Mouse (Mus musculus) heart, embryonic 15.5 days (tissue): ENCODE measurements around the gene Rfc2. TPM values are rescaled to one million over a fixed set of nuclear protein-coding genes. Genes with fewer than 3 reads are reported as not detected.

ENCODE experiments used
- ATAC-seq: fragments of 200-750 bp; cut with Nextera tagmentation; replicated peaks from 2 replicates; pipeline ENCODE4 v1.8.0; 2017; ENCODE audit warnings: low read depth, moderate TSS enrichment; ENCODE audit not compliant: insufficient number of reproducible peaks, insufficient read depth, low FRiP score
- H3K27ac ChIP-seq: fragments of 300-500 bp; sonication (generic); 2 replicates; pipeline ENCODE4 v1.5.1; 2015; ENCODE audit warnings: mild to moderate bottlenecking, inconsistent platforms
- H3K27me3 ChIP-seq: fragments of 300-500 bp; sonication (generic); 2 replicates; pipeline ENCODE4 v1.6.1; 2015; ENCODE audit warnings: inconsistent platforms
- H3K36me3 ChIP-seq: fragments of 300-500 bp; sonication (generic); 2 replicates; pipeline ENCODE4 v1.6.1; 2015; ENCODE audit warnings: mild to moderate bottlenecking, inconsistent platforms
- H3K4me1 ChIP-seq: fragments of 300-500 bp; sonication (generic); replicated peaks from 2 replicates; pipeline ENCODE4 v1.6.1; 2015; ENCODE audit warnings: inconsistent platforms
- H3K4me2 ChIP-seq: fragments of 300-500 bp; sonication (generic); 2 replicates; pipeline ENCODE4 v1.6.1; 2015; ENCODE audit warnings: inconsistent platforms, mild to moderate bottlenecking, moderate library complexity
- H3K4me3 ChIP-seq: fragments of 300-500 bp; sonication (generic); 2 replicates; pipeline ENCODE4 v1.5.1; 2015; ENCODE audit warnings: mild to moderate bottlenecking, inconsistent platforms
- H3K9ac ChIP-seq: fragments of 300-500 bp; sonication (generic); 2 replicates; pipeline ENCODE4 v1.6.1; 2015; ENCODE audit warnings: mild to moderate bottlenecking, inconsistent platforms
- H3K9me3 ChIP-seq: fragments of 300-500 bp; sonication (generic); replicated peaks from 2 replicates; pipeline ENCODE4 v1.6.1; 2016; ENCODE audit warnings: inconsistent platforms
- WGBS: fragments of 180-500 bp; shearing (Covaris S2); methylation state at CpG from one replicate; pipeline ENCODE4 v1.1.7; 2015; ENCODE audit warnings: mixed read lengths; 5-methylcytosine and 5-hydroxymethylcytosine counted together
- polyA plus RNA-seq: library from polyadenylated mRNA; unstranded; fragments of >200 nt; fragmentation: Nextera tagmentation; extraction: Ambion mirVana; gene quantifications from 2 replicates; pipeline ENCODE4 v1.2.1, GENCODE M21; 2015

Gene Rfc2
- polyA plus RNA-seq: 156 and 190 TPM in 2 replicates

GRCm38 (mm10) chr5:134581146-134581545, at the start of gene Rfc2:
Gene Rfc2 (plus strand): TSS chr5:134581366.
- ATAC-seq: no peak
- WGBS: 76% methylated on average over 5 of the region's 5 CpGs
- H3K4me3 ChIP-seq: no peak within 1 kb of the TSS
- H3K27me3 ChIP-seq: no peaks in the 10 kb centered on the region
- no peaks in the 10 kb centered on the region for H3K9me3 ChIP-seq
- peaks cover 10% of the 10 kb centered on the region for H3K4me1 ChIP-seq
- H3K36me3 ChIP-seq: no peaks in the 10 kb centered on the region
- no peak within 1 kb of the TSS for H3K4me2 ChIP-seq
- H3K9ac ChIP-seq: no peak within 1 kb of the TSS
- no peak within 1 kb of the TSS for H3K27ac ChIP-seq

- no peak overlapping the region for H3K27ac ChIP-seq
- H3K9me3 ChIP-seq: no peaks in the 10 kb centered on the region
- no peaks in the 10 kb centered on the region for H3K27me3 ChIP-seq
- WGBS: 79% methylated on average over 9 of the region's 9 CpGs
- no peak overlapping the region for H3K4me2 ChIP-seq
- H3K4me1 ChIP-seq: peaks cover 8% of the 10 kb centered on the region
- no peak for ATAC-seq
- no peak overlapping the region for H3K9ac ChIP-seq
- H3K36me3 ChIP-seq: peaks cover 18% of the 10 kb centered on the region; the same call in 1 of the 2 replicates
- H3K4me3 ChIP-seq: no peak overlapping the region
Observed at GRCm38 (mm10) chr5:134531585-134531984, 49.6 kb upstream of the Rfc2 start.

DNA sequence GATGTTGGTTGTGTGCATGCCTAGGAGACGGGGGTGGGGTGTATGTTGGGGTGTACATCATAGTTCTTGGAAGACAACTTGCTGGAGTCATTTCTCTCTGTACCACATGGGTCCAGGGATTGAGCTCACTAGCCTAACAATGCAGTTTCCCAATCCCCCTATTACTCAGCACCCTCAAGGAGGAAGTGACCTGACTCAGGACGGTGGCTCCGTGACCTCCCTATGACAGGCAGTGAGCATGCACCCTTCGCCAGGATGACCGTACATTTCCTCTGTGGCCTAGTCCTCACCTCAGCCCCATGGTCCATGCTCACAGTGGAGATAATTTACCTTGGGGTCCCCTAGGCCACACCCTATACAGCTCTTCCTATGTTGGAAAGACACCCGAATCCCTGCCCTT, 48.7 kb upstream of the Rfc2 start:
- H3K27ac ChIP-seq: no peak overlapping the region
- H3K4me3 ChIP-seq: no peak overlapping the region
- 93% methylated on average over 6 of the region's 6 CpGs for whole genome bisulfite sequencing
- no peak overlapping the region for H3K4me2 ChIP-seq
- H3K36me3 ChIP-seq: peaks cover 18% of the 10 kb centered on the region; the same call in 1 of the 2 replicates
- H3K9me3 ChIP-seq: no peaks in the 10 kb centered on the region
- H3K4me1 ChIP-seq: peaks cover 8% of the 10 kb centered on the region
- H3K27me3 ChIP-seq: no peaks in the 10 kb centered on the region
- H3K9ac ChIP-seq: no peak overlapping the region
- no peak for ATAC-seq

DNA sequence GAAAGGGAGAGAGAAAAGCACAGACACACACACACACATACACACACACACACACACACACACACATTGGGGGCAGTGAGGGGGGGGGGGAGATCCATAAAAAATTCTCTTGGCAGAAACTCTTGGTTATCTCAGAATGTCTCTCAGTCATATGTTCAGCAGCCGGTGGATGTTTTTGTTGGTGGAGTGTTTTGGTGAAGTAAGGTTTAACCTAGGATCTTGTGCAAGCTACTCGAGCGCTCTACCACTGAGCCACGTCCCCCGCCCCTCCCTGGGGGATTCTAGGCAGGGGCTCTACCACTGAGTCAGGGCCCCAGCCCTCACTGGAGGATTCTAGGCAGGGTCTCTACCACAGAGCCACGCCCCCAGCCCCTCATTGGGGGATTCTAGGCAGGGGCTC, 45.1 kb upstream of the Rfc2 start:
- no peak overlapping the region for H3K27ac ChIP-seq
- H3K36me3 ChIP-seq: peaks cover 18% of the 10 kb centered on the region; the same call in 1 of the 2 replicates
- no peak for ATAC-seq
- no peak overlapping the region for H3K9ac ChIP-seq
- no peaks in the 10 kb centered on the region for H3K9me3 ChIP-seq
- no peak overlapping the region for H3K4me3 ChIP-seq
- WGBS: 71% methylated on average over 6 of the region's 6 CpGs
- H3K4me1 ChIP-seq: peaks cover 16% of the 10 kb centered on the region
- H3K4me2 ChIP-seq: no peak overlapping the region
- H3K27me3 ChIP-seq: no peaks in the 10 kb centered on the region

DNA sequence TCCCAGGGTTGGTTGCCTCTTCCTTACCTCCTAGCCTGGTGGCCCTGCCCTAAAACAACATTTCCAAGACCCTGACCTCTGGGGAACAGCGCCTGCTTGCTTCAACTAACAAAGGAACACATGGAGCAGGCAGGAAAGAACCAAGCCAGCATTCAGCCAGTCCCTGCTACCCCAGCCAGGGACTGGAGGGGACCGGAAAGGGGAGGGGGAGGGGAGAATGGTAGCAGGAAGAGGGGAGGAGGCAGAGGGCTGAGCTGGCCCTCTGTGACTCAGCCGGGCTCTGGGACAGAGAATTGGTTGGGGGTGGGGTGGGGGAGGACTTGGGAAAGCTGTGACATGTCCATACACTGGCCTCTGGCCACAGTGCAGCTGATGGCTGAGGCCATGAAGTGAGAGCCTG, 41.3 kb upstream of the Rfc2 start:
- Histone ChIP-seq H3K9ac (0 out of 2 replicates have a peak overlapping the region, but pooled peaks have one; percentile 17), H3K4me1 (peaks cover 26% of the 10 kb centered on the region), H3K9me3 (no peaks in the 10 kb centered on the region), H3K27me3 (no peaks in the 10 kb centered on the region), H3K4me2 (no peak overlapping the region), H3K27ac (peak overlapping the region; percentile 78), H3K36me3 (no peaks in the 10 kb centered on the region; the same call in 1 of the 2 replicates), H3K4me3 (no peak overlapping the region)
- 14% methylated on average over 3 of the region's 3 CpGs for WGBS
- peak; percentile 87 for ATAC-seq

GRCm38 (mm10) chr5:134540881-134541280, 40.3 kb upstream of the Rfc2 start:
- no peak overlapping the region for H3K9ac ChIP-seq
- no peaks in the 10 kb centered on the region for H3K9me3 ChIP-seq
- H3K27me3 ChIP-seq: no peaks in the 10 kb centered on the region
- no peaks in the 10 kb centered on the region for H3K36me3 ChIP-seq
- peak overlapping the region; percentile 78 for H3K27ac ChIP-seq
- no peak for ATAC-seq
- peaks cover 26% of the 10 kb centered on the region for H3K4me1 ChIP-seq
- no peak overlapping the region for H3K4me3 ChIP-seq
- WGBS: 71% methylated on average over 6 of the region's 6 CpGs
- no peak overlapping the region for H3K4me2 ChIP-seq

DNA sequence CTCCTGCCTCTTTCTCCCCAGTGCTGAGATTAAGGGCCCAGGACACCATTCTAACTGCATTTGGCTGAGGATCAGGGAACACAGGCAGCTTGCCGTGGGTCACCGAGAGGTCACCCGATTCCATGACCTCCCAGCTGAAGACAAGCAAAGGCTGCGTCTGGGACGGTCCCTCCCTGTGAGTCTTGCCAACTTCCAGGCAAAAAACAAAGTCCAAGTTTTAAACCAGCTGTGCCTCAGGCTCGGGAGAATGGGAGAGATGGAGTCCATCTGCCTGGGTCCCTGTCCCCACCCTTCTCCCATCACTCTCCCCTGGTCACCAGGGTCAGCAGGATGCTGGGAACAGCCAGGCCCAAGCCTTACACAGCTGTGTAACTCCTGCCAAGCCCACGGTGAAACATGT, 39.5 kb upstream of the Rfc2 start:
- Histone ChIP-seq H3K4me1 (peaks cover 26% of the 10 kb centered on the region), H3K27me3 (no peaks in the 10 kb centered on the region), H3K4me2 (no peak overlapping the region), H3K9me3 (no peaks in the 10 kb centered on the region), H3K4me3 (no peak overlapping the region), H3K36me3 (no peaks in the 10 kb centered on the region), H3K27ac (peak overlapping the region; percentile 78), H3K9ac (no peak overlapping the region)
- 27% methylated on average over 7 of the region's 7 CpGs for WGBS
- ATAC-seq: 0 out of 2 replicates have a peak, but pooled peaks have one; percentile 3

GRCm38 (mm10) chr5:134544516-134545241, 36.5 kb upstream of the Rfc2 start:
- no peak for ATAC-seq
- Histone ChIP-seq H3K27ac (no peak overlapping the region), H3K4me1 (peaks cover 37% of the 10 kb centered on the region)

DNA sequence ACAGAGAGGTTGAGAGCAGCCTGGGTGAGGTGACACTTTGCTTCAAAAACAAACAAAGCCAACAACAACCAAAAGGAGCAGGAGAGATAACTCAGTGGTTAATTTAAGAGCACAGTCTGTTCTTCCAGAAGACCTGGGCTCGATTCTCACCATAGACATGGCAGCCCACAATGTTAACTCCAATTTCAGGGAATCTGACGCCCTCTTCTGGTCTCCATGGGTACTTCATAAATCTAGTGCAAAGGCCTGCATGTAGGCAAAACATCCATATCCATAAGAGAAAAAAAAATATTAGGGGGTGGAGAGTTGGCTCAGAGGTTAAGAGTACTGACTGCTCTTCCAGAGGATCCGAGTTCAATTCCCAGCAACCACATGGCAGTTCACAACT, 35.9 kb upstream of the Rfc2 start:
- ATAC-seq: no peak
- H3K4me3 ChIP-seq: no peak overlapping the region
- no peak overlapping the region for H3K4me2 ChIP-seq
- H3K27ac ChIP-seq: no peak overlapping the region
- peaks cover 33% of the 10 kb centered on the region for H3K4me1 ChIP-seq
- H3K9me3 ChIP-seq: no peaks in the 10 kb centered on the region
- H3K9ac ChIP-seq: no peak overlapping the region
- WGBS: 50% methylated on average over 3 of the region's 3 CpGs
- no peaks in the 10 kb centered on the region for H3K36me3 ChIP-seq
- H3K27me3 ChIP-seq: no peaks in the 10 kb centered on the region

More at GRCm38 (mm10) chr5:134544516-134545241, 36.5 kb upstream of the Rfc2 start:
- no peak overlapping the region for H3K4me2 ChIP-seq
- H3K36me3 ChIP-seq: no peaks in the 10 kb centered on the region
- no peaks in the 10 kb centered on the region for H3K27me3 ChIP-seq
- H3K9me3 ChIP-seq: no peaks in the 10 kb centered on the region
- no peak overlapping the region for H3K4me3 ChIP-seq
- no peak overlapping the region for H3K9ac ChIP-seq
- WGBS: 56% methylated on average over 19 of the region's 19 CpGs

DNA sequence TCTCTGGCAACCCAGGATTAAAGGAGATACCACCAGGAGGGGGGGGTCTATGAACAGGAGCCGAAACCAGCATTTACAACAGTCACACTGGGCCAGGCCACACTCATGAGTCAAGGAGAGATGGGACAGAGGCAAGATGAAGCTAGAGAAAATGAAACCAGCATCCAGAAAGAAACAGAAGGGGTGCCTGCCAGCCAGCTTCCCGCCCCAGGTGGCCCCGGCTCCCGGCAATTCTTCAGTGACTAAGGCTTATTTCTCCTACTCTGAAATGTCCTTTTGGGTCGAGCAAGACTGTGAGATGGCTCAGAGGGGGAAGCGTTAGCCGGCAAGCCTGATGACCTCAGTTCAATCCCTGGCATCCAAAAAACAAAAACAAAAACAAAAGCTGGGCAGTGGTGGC, 34.4 kb upstream of the Rfc2 start:
- ATAC-seq: no peak
- Histone ChIP-seq H3K4me1 (peaks cover 33% of the 10 kb centered on the region), H3K27ac (no peak overlapping the region), H3K4me3 (no peak overlapping the region), H3K36me3 (no peaks in the 10 kb centered on the region), H3K9ac (no peak overlapping the region), H3K4me2 (no peak overlapping the region), H3K9me3 (no peaks in the 10 kb centered on the region), H3K27me3 (no peaks in the 10 kb centered on the region)
- WGBS: 85% methylated on average over 7 of the region's 7 CpGs

DNA sequence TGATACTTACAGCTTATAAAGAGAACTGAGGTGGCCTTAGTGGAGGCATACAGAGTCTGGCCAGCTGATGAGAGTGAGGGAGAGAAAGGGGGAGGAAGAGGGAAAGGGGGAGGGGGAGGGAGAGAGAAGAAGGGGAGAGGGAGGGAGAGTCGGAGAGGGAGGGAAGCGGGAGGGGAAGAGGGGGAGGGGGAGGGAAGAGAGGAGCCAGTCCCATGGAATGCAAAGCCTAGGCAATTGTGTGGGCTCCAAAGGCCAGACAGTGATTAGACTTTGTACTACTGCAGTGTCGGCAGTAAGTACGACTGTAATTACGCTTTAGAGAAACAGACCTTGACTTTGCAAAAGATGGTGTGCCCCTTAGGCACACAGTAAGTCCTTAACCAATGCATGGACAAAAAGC, 32.9 kb upstream of the Rfc2 start:
- H3K36me3 ChIP-seq: no peaks in the 10 kb centered on the region
- H3K9ac ChIP-seq: no peak overlapping the region
- 53% methylated on average over 5 of the region's 5 CpGs for WGBS
- no peak overlapping the region for H3K4me3 ChIP-seq
- H3K27ac ChIP-seq: no peak overlapping the region
- no peaks in the 10 kb centered on the region for H3K9me3 ChIP-seq
- H3K4me2 ChIP-seq: no peak overlapping the region
- H3K4me1 ChIP-seq: peaks cover 38% of the 10 kb centered on the region
- no peaks in the 10 kb centered on the region for H3K27me3 ChIP-seq
- ATAC-seq: no peak

DNA sequence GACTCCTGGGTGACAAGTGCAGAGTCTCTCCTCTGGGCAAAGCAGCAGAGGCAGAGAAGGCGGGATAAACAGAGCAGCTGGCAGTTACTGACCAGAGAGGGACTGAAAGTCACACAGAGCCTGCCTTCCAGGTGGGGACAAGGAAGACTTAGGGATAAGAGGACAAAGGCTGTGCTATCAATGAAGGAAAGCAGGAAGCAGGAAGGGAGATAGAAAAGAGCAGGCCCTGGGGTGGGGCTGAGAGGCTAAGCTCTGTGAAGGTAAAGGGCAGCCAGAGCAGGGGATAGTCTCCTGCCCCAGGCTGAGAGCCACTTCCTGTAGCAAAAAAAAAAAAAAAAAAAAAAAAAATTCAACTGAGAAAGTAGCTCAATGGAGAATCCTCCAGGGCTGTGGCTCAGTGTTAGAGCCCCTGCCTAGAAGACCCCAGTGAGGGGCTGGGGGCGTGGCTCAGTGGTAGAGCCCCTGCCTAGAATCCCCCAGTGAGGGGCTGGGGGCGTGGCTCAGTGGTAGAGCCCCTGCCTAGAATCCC, 31.5 kb upstream of the Rfc2 start:
- no peaks in the 10 kb centered on the region for H3K9me3 ChIP-seq
- H3K27ac ChIP-seq: no peak overlapping the region
- H3K36me3 ChIP-seq: no peaks in the 10 kb centered on the region
- H3K4me1 ChIP-seq: peaks cover 38% of the 10 kb centered on the region
- H3K9ac ChIP-seq: no peak overlapping the region
- WGBS: 89% methylated on average over 3 of the region's 3 CpGs
- H3K4me2 ChIP-seq: no peak overlapping the region
- no peak for ATAC-seq
- no peak overlapping the region for H3K4me3 ChIP-seq
- H3K27me3 ChIP-seq: no peaks in the 10 kb centered on the region
